Mouse (Mus musculus): Measurements from ENCODE around the gene Lrp11. TPM values are rescaled to one million over a fixed set of nuclear protein-coding genes. Genes with fewer than 3 reads are reported as not detected.

Gene Lrp11
- polyA plus RNA-seq (2016; fragmentation: Nextera tagmentation; extraction: Ambion mirVana): 20.1 and 25.7 TPM in 2 replicates

- H3K4me2 ChIP-seq: peak within 1 kb of the TSS; percentile 99
- under 1% methylated on average over 67 of the region's 76 CpGs for WGBS
- peak; percentile 98 for ATAC-seq (ENCODE audit: low FRiP score)
- no peaks in the 10 kb centered on the region for H3K9me3 ChIP-seq
- peaks cover 20% of the 10 kb centered on the region; the same call in 1 of the 2 replicates for H3K27me3 ChIP-seq
- peak within 1 kb of the TSS; percentile 81 for H3K27ac ChIP-seq
- H3K4me3 ChIP-seq (replicated peaks): peak within 1 kb of the TSS; percentile 78
- H3K9ac ChIP-seq: peak within 1 kb of the TSS; percentile 88
- peaks cover 20% of the 10 kb centered on the region for H3K4me1 ChIP-seq
- no peaks in the 10 kb centered on the region for H3K36me3 ChIP-seq (replicated peaks)
Measured at GRCm38 (mm10) chr10:7589592-7590233, at the start of gene Lrp11. Lrp11 (plus strand) TSS chr10:7589800.

- H3K4me1 ChIP-seq: peaks cover 4% of the 10 kb centered on the region; the same call in 1 of the 2 replicates
- no peaks in the 10 kb centered on the region for H3K9me3 ChIP-seq
- H3K4me3 ChIP-seq (replicated peaks): no peak overlapping the region
- H3K27me3 ChIP-seq: no peaks in the 10 kb centered on the region
- no peak overlapping the region for H3K27ac ChIP-seq
- no peak overlapping the region for H3K4me2 ChIP-seq
- no peak overlapping the region for H3K9ac ChIP-seq
- no peak for ATAC-seq (ENCODE audit: low FRiP score)
- no peaks in the 10 kb centered on the region for H3K36me3 ChIP-seq (replicated peaks)
Measured at GRCm38 (mm10) chr10:7578002-7578401, 11.6 kb upstream of the Lrp11 start.

GRCm38 (mm10) chr10:7581401-7581800 lies 8.2 kb upstream of the Lrp11 start:
- no peak overlapping the region for H3K4me3 ChIP-seq (replicated peaks)
- no peaks in the 10 kb centered on the region for H3K9me3 ChIP-seq
- H3K27me3 ChIP-seq: peaks cover 4% of the 10 kb centered on the region; the same call in 1 of the 2 replicates
- 88% methylated on average over 2 of the region's 2 CpGs for WGBS
- ATAC-seq (ENCODE audit: low FRiP score): no peak
- no peaks in the 10 kb centered on the region for H3K36me3 ChIP-seq (replicated peaks)
- no peak overlapping the region for H3K4me2 ChIP-seq
- no peak overlapping the region for H3K27ac ChIP-seq
- no peak overlapping the region for H3K9ac ChIP-seq
- H3K4me1 ChIP-seq: peaks cover 4% of the 10 kb centered on the region; the same call in 1 of the 2 replicates

- no peak overlapping the region for H3K9ac ChIP-seq
- ATAC-seq (ENCODE audit: low FRiP score): no peak
- H3K4me3 ChIP-seq (replicated peaks): no peak overlapping the region
- H3K4me2 ChIP-seq: no peak overlapping the region
- H3K36me3 ChIP-seq (replicated peaks): no peaks in the 10 kb centered on the region
- no peaks in the 10 kb centered on the region for H3K9me3 ChIP-seq
- H3K27me3 ChIP-seq: peaks cover 4% of the 10 kb centered on the region; the same call in 1 of the 2 replicates
- 44% methylated on average over 11 of the region's 11 CpGs for WGBS
- H3K27ac ChIP-seq: no peak overlapping the region
- peaks cover 4% of the 10 kb centered on the region; the same call in 1 of the 2 replicates for H3K4me1 ChIP-seq
Measured at GRCm38 (mm10) chr10:7582157-7582890, 7.3 kb upstream of the Lrp11 start.

- no peak for ATAC-seq (ENCODE audit: low FRiP score)
- peaks cover 4% of the 10 kb centered on the region; the same call in 1 of the 2 replicates for H3K27me3 ChIP-seq
Measured at GRCm38 (mm10) chr10:7582891-7583557, 6.6 kb upstream of the Lrp11 start.

GRCm38 (mm10) chr10:7586771-7587170 lies 2.8 kb upstream of the Lrp11 start:
- WGBS: 77% methylated on average over 2 of the region's 2 CpGs
- no peaks in the 10 kb centered on the region for H3K36me3 ChIP-seq (replicated peaks)
- ATAC-seq (ENCODE audit: low FRiP score): no peak
- no peak overlapping the region for H3K27ac ChIP-seq
- H3K4me2 ChIP-seq: no peak overlapping the region
- no peak overlapping the region for H3K4me3 ChIP-seq (replicated peaks)
- peaks cover 13% of the 10 kb centered on the region; the same call in 1 of the 2 replicates for H3K27me3 ChIP-seq
- H3K4me1 ChIP-seq: peaks cover 20% of the 10 kb centered on the region
- H3K9me3 ChIP-seq: no peaks in the 10 kb centered on the region
- H3K9ac ChIP-seq: no peak overlapping the region

More at GRCm38 (mm10) chr10:7582891-7583557, 6.6 kb upstream of the Lrp11 start:
- Histone ChIP-seq H3K9ac (no peak overlapping the region), H3K9me3 (no peaks in the 10 kb centered on the region), H3K27ac (no peak overlapping the region), H3K36me3 (replicated peaks) (no peaks in the 10 kb centered on the region), H3K4me2 (no peak overlapping the region), H3K4me3 (replicated peaks) (no peak overlapping the region), H3K4me1 (peaks cover 4% of the 10 kb centered on the region; the same call in 1 of the 2 replicates)
- 57% methylated on average over 7 of the region's 7 CpGs for WGBS

- Histone ChIP-seq H3K9ac (peak overlapping the region; percentile 88), H3K27me3 (peaks cover 20% of the 10 kb centered on the region; the same call in 1 of the 2 replicates), H3K4me2 (peak overlapping the region; percentile 99), H3K4me1 (peaks cover 20% of the 10 kb centered on the region), H3K36me3 (replicated peaks) (no peaks in the 10 kb centered on the region), H3K4me3 (replicated peaks) (peak overlapping the region; percentile 78), H3K27ac (peak overlapping the region; percentile 81), H3K9me3 (no peaks in the 10 kb centered on the region)
- peak; percentile 36; the same call in 1 of the 2 replicates for ATAC-seq (ENCODE audit: low FRiP score)
- under 1% methylated on average over 52 of the region's 54 CpGs for WGBS
Measured at GRCm38 (mm10) chr10:7590234-7590689, 662 bp downstream of the Lrp11 start.

- peak overlapping the region; percentile 78 for H3K4me3 ChIP-seq (replicated peaks)
- H3K27me3 ChIP-seq: peaks cover 17% of the 10 kb centered on the region; the same call in 1 of the 2 replicates
- no peak for ATAC-seq (ENCODE audit: low FRiP score)
- WGBS: 7% methylated on average over 8 of the region's 8 CpGs
- H3K36me3 ChIP-seq (replicated peaks): no peaks in the 10 kb centered on the region
- H3K4me1 ChIP-seq: peaks cover 20% of the 10 kb centered on the region
- no peak overlapping the region for H3K27ac ChIP-seq
- H3K4me2 ChIP-seq: peak overlapping the region; percentile 99
- no peaks in the 10 kb centered on the region for H3K9me3 ChIP-seq
- H3K9ac ChIP-seq: peak overlapping the region; percentile 88
Measured at GRCm38 (mm10) chr10:7590792-7591191, 1.2 kb downstream of the Lrp11 start.

GRCm38 (mm10) chr10:7594797-7595196 lies 5.2 kb downstream of the Lrp11 start:
- no peaks in the 10 kb centered on the region for H3K9me3 ChIP-seq
- H3K27ac ChIP-seq: no peak overlapping the region
- H3K4me2 ChIP-seq: no peak overlapping the region
- 66% methylated on average over 7 of the region's 7 CpGs for WGBS
- H3K9ac ChIP-seq: no peak overlapping the region
- H3K4me1 ChIP-seq: peaks cover 20% of the 10 kb centered on the region
- H3K4me3 ChIP-seq (replicated peaks): no peak overlapping the region
- peaks cover 16% of the 10 kb centered on the region; the same call in 1 of the 2 replicates for H3K27me3 ChIP-seq
- H3K36me3 ChIP-seq (replicated peaks): no peaks in the 10 kb centered on the region
- no peak for ATAC-seq (ENCODE audit: low FRiP score)

- H3K27me3 ChIP-seq: peaks cover 12% of the 10 kb centered on the region; the same call in 1 of the 2 replicates
Measured at GRCm38 (mm10) chr10:7596251-7596650, 6.7 kb downstream of the Lrp11 start.

GRCm38 (mm10) chr10:7598177-7598576 lies 8.6 kb downstream of the Lrp11 start:
- H3K4me2 ChIP-seq: no peak overlapping the region
- no peaks in the 10 kb centered on the region for H3K36me3 ChIP-seq (replicated peaks)
- H3K27me3 ChIP-seq: no peaks in the 10 kb centered on the region
- no peaks in the 10 kb centered on the region for H3K4me1 ChIP-seq
- no peak overlapping the region for H3K9ac ChIP-seq
- H3K9me3 ChIP-seq: no peaks in the 10 kb centered on the region
- H3K27ac ChIP-seq: no peak overlapping the region
- H3K4me3 ChIP-seq (replicated peaks): no peak overlapping the region
- WGBS: 88% methylated on average over 7 of the region's 7 CpGs
- no peak for ATAC-seq (ENCODE audit: low FRiP score)

More at GRCm38 (mm10) chr10:7596251-7596650, 6.7 kb downstream of the Lrp11 start:
- 80% methylated on average over 1 of the region's 1 CpGs for WGBS
- Histone ChIP-seq H3K27ac (no peak overlapping the region), H3K9me3 (no peaks in the 10 kb centered on the region), H3K36me3 (replicated peaks) (no peaks in the 10 kb centered on the region), H3K4me2 (no peak overlapping the region), H3K4me1 (peaks cover 9% of the 10 kb centered on the region), H3K4me3 (replicated peaks) (no peak overlapping the region), H3K9ac (no peak overlapping the region)
- no peak for ATAC-seq (ENCODE audit: low FRiP score)

- H3K4me2 ChIP-seq: no peak overlapping the region
Measured at GRCm38 (mm10) chr10:7600647-7601046, 11.0 kb downstream of the Lrp11 start.

More at GRCm38 (mm10) chr10:7600647-7601046, 11.0 kb downstream of the Lrp11 start:
- ATAC-seq (ENCODE audit: low FRiP score): peak; percentile 39; the same call in 1 of the 2 replicates
- H3K27ac ChIP-seq: no peak overlapping the region
- no peak overlapping the region for H3K9ac ChIP-seq
- 12% methylated on average over 6 of the region's 6 CpGs for WGBS
- no peaks in the 10 kb centered on the region for H3K9me3 ChIP-seq
- no peaks in the 10 kb centered on the region for H3K36me3 ChIP-seq (replicated peaks)
- no peaks in the 10 kb centered on the region for H3K27me3 ChIP-seq
- H3K4me1 ChIP-seq: no peaks in the 10 kb centered on the region
- H3K4me3 ChIP-seq (replicated peaks): no peak overlapping the region
